Mouse (Mus musculus) gastrocnemius, adult 2 months (tissue): ENCODE results near the gene Rab35. TPM values are rescaled to one million over a fixed set of nuclear protein-coding genes. Genes with fewer than 3 reads are reported as not detected.

ENCODE experiments used
- DNase-seq: peaks from one replicate; pipeline ENCODE4 v3.0.0; 2022
- H3K27ac ChIP-seq: fragments of 200-600 bp; 2 replicates; pipeline ENCODE4 v1.8.1; 2022; ENCODE audit warnings: mild to moderate bottlenecking
- H3K4me3 ChIP-seq: fragments of 200-600 bp; 2 replicates; pipeline ENCODE4 v1.8.1; 2022; ENCODE audit warnings: mild to moderate bottlenecking, moderate library complexity
- CTCF ChIP-seq: fragments of 200-600 bp; IDR thresholded peaks from 2 replicates; pipeline ENCODE4 v1.8.1; 2022; ENCODE audit warnings: antibody characterized with exemption, mild to moderate bottlenecking, moderate library complexity
- intact Hi-C: fragments of 180-260 bp; cut with DNase I; formaldehyde crosslinking; loops from one replicate; pipeline ENCODE4 v1.15.1; 2025
- microRNA-seq: library from miRNA; unstranded; fragments of <30 nt; microRNA quantifications from one replicate; pipeline ENCODE4 v1.2.0, GENCODE M21; 2021
- total RNA-seq, 2 experiments: library from RNA; stranded (reverse); gene quantifications; 2 replicates each; pipeline ENCODE4 v1.2.3; 2021

The Rab35 gene
- total RNA-seq, 2 experiments from 2014 or later: 38.5 to 39.6 TPM

DNA sequence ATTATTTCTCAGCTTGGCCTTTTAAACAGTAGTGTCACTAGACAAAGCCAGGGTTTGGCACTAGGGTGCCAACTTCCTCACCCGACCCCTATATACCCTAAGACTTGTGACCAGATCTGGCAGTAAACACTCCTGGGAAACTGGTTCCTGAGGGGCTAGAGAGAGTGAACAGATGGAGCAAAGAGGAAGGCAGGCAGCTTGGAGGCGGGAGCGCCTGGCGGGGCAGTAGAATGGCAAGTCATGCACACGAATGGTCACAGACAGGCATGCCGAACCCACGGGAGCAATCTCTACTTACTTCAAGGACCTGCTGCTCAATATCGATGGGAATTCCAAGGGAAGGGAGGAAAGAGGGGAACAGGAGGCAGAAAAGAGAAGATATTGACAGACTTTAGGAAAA lies 40.1 kb downstream of the Rab35 start:
- intact Hi-C loops: no loop called here
- no peak overlapping the region for H3K27ac ChIP-seq
- no peak overlapping the region for H3K4me3 ChIP-seq
- TF ChIP-seq CTCF: no peak
- DNase-seq: no peak

DNA sequence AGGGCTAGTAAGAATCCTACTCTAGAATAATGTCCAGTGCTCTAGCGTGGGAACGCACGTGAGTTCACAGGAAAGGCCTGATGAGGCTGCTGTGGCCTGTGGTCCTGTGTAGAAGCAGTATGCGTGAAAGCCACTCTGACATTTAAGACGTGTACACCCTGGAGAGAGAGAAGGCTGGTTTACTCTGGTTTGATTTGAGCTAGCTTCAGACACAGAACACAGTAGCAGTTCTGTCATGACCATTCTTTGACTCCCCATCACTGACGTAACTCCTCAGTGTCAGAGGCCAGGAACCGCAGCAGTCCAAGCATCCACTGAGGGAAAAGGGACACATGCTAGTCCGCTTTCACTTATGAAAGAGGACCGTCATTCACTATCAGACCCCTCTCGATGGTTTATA lies 53.4 kb downstream of the Rab35 start:
- intact Hi-C loops: no loop called here
- Histone ChIP-seq H3K4me3 (no peak overlapping the region), H3K27ac (no peak overlapping the region)
- no peak for DNase-seq
- TF ChIP-seq CTCF: no peak

DNA sequence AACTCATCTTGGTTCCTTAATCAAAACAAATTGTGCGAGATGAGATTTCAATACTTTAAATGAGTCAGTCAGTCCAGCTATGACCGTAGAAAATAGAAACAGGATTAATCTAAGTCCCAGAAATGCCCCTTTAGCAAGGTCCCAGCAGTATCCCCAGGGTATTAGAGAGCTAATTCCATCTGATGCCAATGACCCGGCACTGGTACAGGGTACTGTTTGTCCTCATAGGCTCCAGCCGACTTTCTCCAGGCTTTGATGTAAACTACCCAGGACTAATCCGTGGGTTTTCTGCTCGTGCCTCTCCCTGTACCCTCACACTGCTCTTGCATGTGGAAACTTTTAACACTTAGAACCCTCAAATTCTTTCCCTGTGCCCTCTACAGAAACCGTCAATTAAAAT lies 55.0 kb downstream of the Rab35 start:
- intact Hi-C loops: no loop called here
- no peak overlapping the region for H3K27ac ChIP-seq
- no peak for DNase-seq
- H3K4me3 ChIP-seq: no peak overlapping the region
- TF ChIP-seq CTCF: no peak

DNA sequence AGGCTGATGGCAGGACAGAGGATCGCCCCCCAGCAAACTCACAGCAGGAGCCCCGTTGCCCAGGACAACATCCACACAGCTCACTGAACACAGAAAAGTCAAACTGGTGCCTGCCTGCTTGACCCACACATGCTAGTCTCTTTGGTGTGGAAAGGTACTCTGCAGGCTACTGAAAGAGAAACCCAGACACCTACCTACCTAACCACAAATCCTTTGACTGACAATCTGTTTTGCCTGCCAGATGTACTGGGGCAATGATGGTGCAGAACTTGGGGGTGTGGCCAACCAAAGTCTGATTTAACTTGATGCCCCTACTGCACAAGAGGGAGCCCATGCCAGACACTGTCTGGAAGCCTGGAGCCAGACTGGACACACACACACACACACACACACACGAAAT lies 61.6 kb downstream of the Rab35 start:
- intact Hi-C loops: no loop called here
- TF ChIP-seq CTCF: no peak
- Histone ChIP-seq H3K4me3 (no peak overlapping the region), H3K27ac (no peak overlapping the region)
- DNase-seq: no peak

DNA sequence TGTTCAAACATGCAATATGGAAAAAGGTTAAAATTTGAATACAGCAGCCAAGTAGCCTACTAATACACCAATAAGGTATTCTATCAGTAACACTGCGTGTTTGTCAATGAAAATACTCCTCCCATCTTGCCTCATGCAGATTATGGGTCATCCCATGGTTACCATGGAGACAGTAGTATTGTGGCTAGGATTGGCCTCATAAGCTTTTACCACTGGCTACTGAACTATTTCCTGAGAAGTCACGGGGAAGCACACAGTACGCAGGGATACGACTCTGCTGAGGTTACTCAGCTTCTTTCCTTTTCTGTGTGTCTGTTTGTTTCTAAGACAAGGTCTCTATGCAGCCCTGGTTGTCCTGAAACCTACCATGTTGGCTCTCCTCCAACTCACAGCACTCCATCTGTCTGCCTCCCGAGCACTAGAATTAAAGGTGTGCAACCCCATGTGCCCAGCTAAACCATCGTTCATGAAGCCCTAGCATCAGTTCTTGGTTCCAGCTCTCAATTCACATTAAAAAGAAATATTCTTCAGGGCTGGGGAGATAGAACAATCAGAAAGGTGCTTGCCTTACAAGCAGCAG lies 63.6 kb downstream of the Rab35 start:
- DNase-seq: no peak
- TF ChIP-seq CTCF: no peak
- intact Hi-C loops: no loop called here
- H3K4me3 ChIP-seq: no peak overlapping the region
- H3K27ac ChIP-seq: no peak overlapping the region

DNA sequence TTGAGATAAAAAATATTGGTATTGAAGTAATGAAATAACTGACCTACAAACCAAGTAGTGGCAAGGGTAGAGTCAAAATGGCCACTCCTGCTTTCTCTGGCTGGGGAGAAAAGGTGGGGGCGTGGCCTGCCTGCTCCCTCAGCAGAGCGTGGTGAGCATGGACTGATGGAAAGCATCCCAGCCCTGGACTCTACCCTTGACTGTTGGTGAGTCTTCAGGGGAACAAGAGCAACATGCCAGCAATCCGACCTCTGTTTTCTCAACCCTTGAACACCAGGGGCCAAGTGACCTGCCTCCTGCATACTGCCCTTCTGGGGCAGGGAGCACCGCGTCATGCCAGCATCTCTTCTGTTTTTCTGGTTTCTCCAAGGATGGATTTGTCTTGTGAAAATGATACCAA lies 65.1 kb downstream of the Rab35 start:
- no peak overlapping the region for H3K4me3 ChIP-seq
- intact Hi-C loops: no loop called here
- DNase-seq: no peak
- no peak for TF ChIP-seq CTCF
- no peak overlapping the region for H3K27ac ChIP-seq

Small RNA genes within 50 kb of the gene (microRNA-seq; reads per million reads assigned to microRNA genes)
- gene Mir7030: not detected

Other genes with a start within 250 kb of the Rab35 start
- under 1 TPM in 1 of 2 experiments, not detected in 1; 0.61 TPM for gene Msi1, start 202.3 kb upstream of the Rab35 start, total RNA-seq
- gene Pla2g1b, start 165.6 kb upstream of the Rab35 start, total RNA-seq: not detected
- gene Sirt4, start 147.2 kb upstream of the Rab35 start, total RNA-seq: 10 to 100 TPM; 10.9 to 17.3 TPM
- gene Pxn, start 125.2 kb upstream of the Rab35 start, total RNA-seq: 10 to 100 TPM; 79.2 to 95.2 TPM
- gene Rplp0, start 72.4 kb upstream of the Rab35 start, total RNA-seq: 100 to 1,000 TPM; 567 to 689 TPM
- 10 to 100 TPM; 31.3 to 31.9 TPM for gene Gcn1l1, start 66.7 kb upstream of the Rab35 start, total RNA-seq
- gene Bicdl1, start 99.7 kb downstream of the Rab35 start, total RNA-seq: 1 to 10 TPM; 2.3 to 2.4 TPM
- under 1 TPM; 0.61 to 0.95 TPM for gene Cit, start 213.4 kb downstream of the Rab35 start, total RNA-seq